13 mouse cellular contexts compared by ENCODE assay signal in the genomic region with DNA sequence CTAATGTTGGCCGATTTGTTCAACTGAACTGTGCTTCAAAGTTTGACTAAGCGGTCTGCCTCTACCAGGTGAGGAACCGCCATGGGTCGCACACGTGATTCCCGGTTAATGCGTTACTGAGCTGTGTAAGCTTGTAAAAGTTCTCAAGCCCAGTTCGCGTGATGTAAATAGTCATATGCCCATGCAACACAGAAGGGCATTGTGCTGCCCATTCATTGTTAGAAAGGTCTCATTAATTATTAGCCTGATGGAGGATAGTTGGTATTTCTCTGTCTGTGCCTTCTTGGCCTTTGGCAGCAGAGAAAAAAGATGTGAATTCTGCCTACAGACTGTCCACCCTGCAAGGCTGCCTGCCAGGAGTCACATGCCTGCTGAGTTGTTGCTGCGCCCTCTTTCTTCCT. TPM values are rescaled to one million over a fixed set of nuclear protein-coding genes. Genes with fewer than 3 reads are reported as not detected.
DNase-seq lines count a peak whose midpoint lies in the region; ATAC-seq and TF ChIP-seq lines count a peak whose summit lies in the region.
"Had no signal": no experiment of that assay in that cellular context is flagged by ENCODE, and none has a peak within 500 bp of the region (broad histone marks: within the 10 kb centered on the region; RNA-seq: fewer than 3 reads in every experiment).

No protein-coding gene starts in this region.

- ATAC-seq in forebrain, embryonic 16.5 days: no peak
- peak; percentile 94 for ATAC-seq in kidney, postnatal 0 days (replicated peaks; ENCODE audit: low FRiP score, low read depth)
- ATAC-seq: CD4-positive, CD25-positive, alpha-beta regulatory T cell, adult 4 months had no signal

- DNase-seq in heart, adult 11 months: peak; percentile 59
- no peak for DNase-seq in heart, adult 9 months (ENCODE audit: low spot score in 2 of 2)
- peak; percentile 82 for DNase-seq in Muller cell, postnatal 12 days (ENCODE audit: inconsistent ontology term)
- peak; percentile 55 for DNase-seq in kidney, postnatal 0 days (ENCODE audit: low spot score)
- no peak for DNase-seq in layer of hippocampus, adult 11-12 months (ENCODE audit: low spot score)
- no peak for DNase-seq in embryonic facial prominence, embryonic 10.5 days (ENCODE audit: low spot score)
- no peak for DNase-seq in spleen, postnatal 4 days (ENCODE audit: low spot score in 2 of 2)
- DNase-seq: cerebellum, adult 11 months; thymus, adult 18-20 months had no signal

- no peak overlapping the region for H3K9ac ChIP-seq in forebrain, embryonic 16.5 days (replicated peaks; ENCODE audit: low read depth, low read length)
- no peak overlapping the region for H3K9ac ChIP-seq in kidney, postnatal 0 days (ENCODE audit: low read depth, low read length)
- H3K9ac ChIP-seq: embryonic facial prominence, embryonic 15.5 days; heart, embryonic 12.5 days had no signal

- H3K4me2 ChIP-seq in forebrain, embryonic 16.5 days (ENCODE audit: low read length): no peak overlapping the region
- H3K4me2 ChIP-seq in kidney, postnatal 0 days (ENCODE audit: low read length): no peak overlapping the region
- H3K4me2 ChIP-seq: embryonic facial prominence, embryonic 15.5 days; heart, embryonic 12.5 days had no signal

- no peak overlapping the region for H3K4me3 ChIP-seq in forebrain, embryonic 16.5 days (replicated peaks; ENCODE audit: low read length)
- no peak overlapping the region for H3K4me3 ChIP-seq in kidney, postnatal 0 days (replicated peaks; ENCODE audit: low read depth, low read length)
- H3K4me3 ChIP-seq in embryonic facial prominence, embryonic 10.5 days: no peak overlapping the region
- H3K4me3 ChIP-seq: embryonic facial prominence, embryonic 15.5 days; heart, embryonic 12.5 days had no signal

- WGBS in forebrain, embryonic 16.5 days: 71% methylated on average over 10 of the region's 10 CpGs
- WGBS in kidney, postnatal 0 days: 61% methylated on average over 10 of the region's 10 CpGs
- WGBS in embryonic facial prominence, embryonic 10.5 days: 88% methylated on average over 10 of the region's 10 CpGs

- H3K27ac ChIP-seq in forebrain, embryonic 16.5 days (ENCODE audit: low read length): 0 out of 2 replicates have a peak overlapping the region, but pooled peaks have one; percentile 13
- peak overlapping the region; percentile 83 for H3K27ac ChIP-seq in kidney, postnatal 0 days
- H3K27ac ChIP-seq in embryonic facial prominence, embryonic 10.5 days (replicated peaks): no peak overlapping the region; the same call in 1 of the 2 replicates
- H3K27ac ChIP-seq: embryonic facial prominence, embryonic 15.5 days had no signal

- H3K9me3 ChIP-seq in forebrain, embryonic 16.5 days (ENCODE audit: control insufficient read depth, low read length): no peaks in the 10 kb centered on the region; the same call in 1 of the 2 replicates
- no peaks in the 10 kb centered on the region for H3K9me3 ChIP-seq in kidney, postnatal 0 days (replicated peaks; ENCODE audit: low read length)
- no peaks in the 10 kb centered on the region for H3K9me3 ChIP-seq in embryonic facial prominence, embryonic 10.5 days
- H3K9me3 ChIP-seq: embryonic facial prominence, embryonic 15.5 days; heart, embryonic 12.5 days had no signal

- no peak for TF ChIP-seq CTCF in kidney, postnatal 0 days (IDR thresholded peaks at IDR 0.05; ENCODE audit: low read depth)

- peaks cover 27% of the 10 kb centered on the region for H3K4me1 ChIP-seq in forebrain, embryonic 16.5 days (replicated peaks; ENCODE audit: control insufficient read depth, insufficient read depth, low read length)
- 0 out of 2 replicates have a peak, but pooled peaks cover 4% of the 10 kb centered on the region for H3K4me1 ChIP-seq in kidney, postnatal 0 days (replicated peaks; ENCODE audit: insufficient read depth, low read length)
- H3K4me1 ChIP-seq in embryonic facial prominence, embryonic 10.5 days: peaks cover 44% of the 10 kb centered on the region
- H3K4me1 ChIP-seq: embryonic facial prominence, embryonic 15.5 days had no signal

- no peaks in the 10 kb centered on the region for H3K27me3 ChIP-seq in forebrain, embryonic 16.5 days (replicated peaks; ENCODE audit: control insufficient read depth, insufficient read depth, low read length)
- no peaks in the 10 kb centered on the region for H3K27me3 ChIP-seq in kidney, postnatal 0 days (ENCODE audit: insufficient read depth, low read length)
- H3K27me3 ChIP-seq in embryonic facial prominence, embryonic 10.5 days (replicated peaks; ENCODE audit: low read depth, poor library complexity, severe bottlenecking): no peaks in the 10 kb centered on the region
- H3K27me3 ChIP-seq: embryonic facial prominence, embryonic 15.5 days; heart, embryonic 12.5 days had no signal

- no peaks in the 10 kb centered on the region for H3K36me3 ChIP-seq in forebrain, embryonic 16.5 days (ENCODE audit: control insufficient read depth, insufficient read depth)
- no peaks in the 10 kb centered on the region for H3K36me3 ChIP-seq in kidney, postnatal 0 days (ENCODE audit: insufficient read depth, low read length)
- H3K36me3 ChIP-seq in embryonic facial prominence, embryonic 10.5 days (replicated peaks): no peaks in the 10 kb centered on the region
- H3K36me3 ChIP-seq: embryonic facial prominence, embryonic 15.5 days; heart, embryonic 12.5 days had no signal

RNA-seq across cellular contexts. Expression of gene Igsf11, which starts 53.1 kb away (rescaled TPM):
- polyA plus RNA-seq in forebrain, embryonic 16.5 days (2015; fragmentation: Nextera tagmentation; extraction: Ambion mirVana): 2.8 and 3.2 TPM in 2 replicates
- 7.1 and 8.4 TPM in 2 replicates for polyA plus RNA-seq in kidney, postnatal 0 days (2015; fragmentation: Nextera tagmentation; extraction: Ambion mirVana)
- 0.90 and 1.6 TPM in 2 replicates for polyA plus RNA-seq in embryonic facial prominence, embryonic 10.5 days (2016; fragmentation: Nextera tagmentation; extraction: Ambion mirVana)
- polyA plus RNA-seq: CD4-positive, CD25-positive, alpha-beta regulatory T cell, adult 4 months had no signal

Comparison
In these comparisons a context has a peak if more than half of its experiments do, and no peak if none do; other contexts are left out.
1. DNase-seq: peak in heart, adult 11 months (single experiment), Muller cell, postnatal 12 days (single experiment) and kidney, postnatal 0 days (single experiment); none in heart, adult 9 months (0 of 2), layer of hippocampus, adult 11-12 months (single experiment), embryonic facial prominence, embryonic 10.5 days (single experiment) and spleen, postnatal 4 days (0 of 2).